9 mouse cellular contexts compared by ENCODE assay signal in the genomic region with DNA sequence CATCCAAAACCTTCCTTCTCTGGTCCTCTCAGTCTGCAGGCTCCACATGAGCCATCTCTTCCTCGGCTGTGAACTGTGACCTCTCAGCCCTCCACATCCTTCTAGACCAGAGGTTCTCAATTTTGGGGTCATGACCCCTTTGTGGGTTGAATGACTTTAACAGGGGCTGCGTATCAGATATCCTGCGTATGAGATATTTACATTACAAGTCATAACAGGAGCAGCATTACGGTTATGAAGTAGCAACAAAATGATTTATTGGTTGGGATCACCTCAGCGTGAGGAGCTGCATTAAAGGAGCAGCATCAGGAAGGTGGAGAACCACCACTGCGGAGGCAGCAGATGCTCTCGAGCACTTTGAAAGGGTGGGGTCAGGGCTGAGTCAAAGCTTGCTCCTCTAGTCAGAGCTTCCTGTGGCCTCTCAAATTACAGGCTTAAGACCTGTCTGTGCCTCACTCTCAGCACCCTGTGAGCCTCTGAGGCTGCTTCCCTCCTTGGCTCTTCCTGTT. TPM values are rescaled to one million over a fixed set of nuclear protein-coding genes. Genes with fewer than 3 reads are reported as not detected.
DNase-seq lines count a peak whose midpoint lies in the region; ATAC-seq and TF ChIP-seq lines count a peak whose summit lies in the region.
"Had no signal": no experiment of that assay in that cellular context is flagged by ENCODE, and none has a peak within 500 bp of the region (broad histone marks: within the 10 kb centered on the region; RNA-seq: fewer than 3 reads in every experiment).

No protein-coding gene starts in this region.

- H3K4me3 ChIP-seq in neural tube, embryonic 15.5 days (replicated peaks) = no peak overlapping the region
- no peak overlapping the region for H3K4me3 ChIP-seq in olfactory bulb, adult 2 months (ENCODE audit: insufficient read depth, low read depth, low read length)
- no peak overlapping the region for H3K4me3 ChIP-seq in heart, embryonic 10.5 days

- H3K27me3 ChIP-seq in neural tube, embryonic 15.5 days (replicated peaks) = no peaks in the 10 kb centered on the region
- no peaks in the 10 kb centered on the region for H3K27me3 ChIP-seq in heart, embryonic 10.5 days (ENCODE audit: insufficient read depth, poor library complexity, severe bottlenecking)

- H3K4me1 ChIP-seq in neural tube, embryonic 15.5 days = no peaks in the 10 kb centered on the region
- H3K4me1 ChIP-seq in olfactory bulb, adult 2 months (ENCODE audit: control insufficient read depth, insufficient read depth, low read length) = peaks cover 20% of the 10 kb centered on the region
- peaks cover 10% of the 10 kb centered on the region for H3K4me1 ChIP-seq in heart, embryonic 10.5 days

- ATAC-seq in neural tube, embryonic 15.5 days (ENCODE audit: low FRiP score) = no peak
- peak; percentile 95 for ATAC-seq in activated CD4-positive, CD25-positive, alpha-beta regulatory T cell, adult 4 months
- ATAC-seq in granulocyte monocyte progenitor cell, adult 5-6 weeks (replicated peaks; ENCODE audit: poor library complexity, severe bottlenecking) = peak; percentile 50; the same call in 1 of the 2 replicates

- no peak for TF ChIP-seq CTCF in olfactory bulb, adult 2 months (IDR thresholded peaks at IDR 0.05; ENCODE audit: insufficient read depth, low read depth, low read length)

- H3K4me2 ChIP-seq in neural tube, embryonic 15.5 days = no peak overlapping the region

- 64% methylated on average over 7 of the region's 7 CpGs for whole genome bisulfite sequencing in neural tube, embryonic 15.5 days
- 54% methylated on average over 7 of the region's 7 CpGs for WGBS in olfactory bulb, adult 2 months
- 51% methylated on average over 7 of the region's 7 CpGs for WGBS in heart, embryonic 10.5 days

- H3K9ac ChIP-seq in neural tube, embryonic 15.5 days (replicated peaks) = no peak overlapping the region

- H3K27ac ChIP-seq in neural tube, embryonic 15.5 days (replicated peaks) = no peak overlapping the region
- peak overlapping the region; percentile 64 for H3K27ac ChIP-seq in olfactory bulb, adult 2 months (ENCODE audit: insufficient read depth, low read depth, low read length)
- H3K27ac ChIP-seq in heart, embryonic 10.5 days = no peak overlapping the region

- no peaks in the 10 kb centered on the region for H3K9me3 ChIP-seq in neural tube, embryonic 15.5 days (replicated peaks)
- H3K9me3 ChIP-seq in heart, embryonic 10.5 days = no peaks in the 10 kb centered on the region

- H3K36me3 ChIP-seq in neural tube, embryonic 15.5 days = peaks cover 96% of the 10 kb centered on the region
- H3K36me3 ChIP-seq in heart, embryonic 10.5 days = peaks cover 92% of the 10 kb centered on the region

- no peak for TF ChIP-seq POLR2A in olfactory bulb, adult 2 months (IDR thresholded peaks at IDR 0.05; ENCODE audit: insufficient read depth, low read depth, low read length)

- peak; percentile 38 for DNase-seq in neural tube, embryonic 10.5 days (ENCODE audit: extremely low spot score, low spot score)
- DNase-seq in testis, postnatal 14 days (ENCODE audit: low spot score) = no peak
- no peak for DNase-seq in heart, embryonic 10.5 days (ENCODE audit: low spot score)
- no peak for DNase-seq in adrenal gland, postnatal 10 days
- DNase-seq: heart, adult 11 months had no signal

RNA-seq across cellular contexts. Expression of a gene that starts 44.4 kb away (rescaled TPM):
- 115 and 117 TPM in 2 replicates for polyA plus RNA-seq in neural tube, embryonic 15.5 days (2015; fragmentation: Nextera tagmentation; extraction: Ambion mirVana)
- 10 to 100 TPM; 33.7 to 38.3 TPM for polyA plus RNA-seq in activated CD4-positive, CD25-positive, alpha-beta regulatory T cell, adult 4 months (2017; shearing (Covaris generic))
- 50.5 and 74.7 TPM in 2 replicates for total RNA-seq in granulocyte monocyte progenitor cell, adult 5-6 weeks (2014; fragmentation: Nextera tagmentation)
- total RNA-seq in granulocyte monocyte progenitor cell, adult 5-6 weeks (2017) = 39.0 and 40.8 TPM in 2 replicates
- polyA plus RNA-seq in olfactory bulb, adult 2 months (2012; ENCODE audit: insufficient read depth, insufficient read length, low replicate concordance, missing spikeins) = not detected in 2 replicates
- polyA plus RNA-seq in heart, embryonic 10.5 days (2016; fragmentation: Nextera tagmentation; extraction: Ambion mirVana) = 71.9 and 80.3 TPM in 2 replicates
- total RNA-seq in adrenal gland, postnatal 10 days (2021) = 10 to 100 TPM; 52.3 TPM

RNA-seq across cellular contexts. Expression of a gene that starts 56.7 kb away (rescaled TPM):
- 56.6 and 59.4 TPM in 2 replicates for polyA plus RNA-seq in neural tube, embryonic 15.5 days (2015; fragmentation: Nextera tagmentation; extraction: Ambion mirVana)
- 10 to 100 TPM; 27.0 to 30.4 TPM for polyA plus RNA-seq in activated CD4-positive, CD25-positive, alpha-beta regulatory T cell, adult 4 months (2017; shearing (Covaris generic))
- total RNA-seq in granulocyte monocyte progenitor cell, adult 5-6 weeks (2014; fragmentation: Nextera tagmentation) = 35.8 and 39.4 TPM in 2 replicates
- total RNA-seq in granulocyte monocyte progenitor cell, adult 5-6 weeks (2017) = 74.6 and 75.1 TPM in 2 replicates
- not detected in 2 replicates for polyA plus RNA-seq in olfactory bulb, adult 2 months (2012; ENCODE audit: insufficient read depth, insufficient read length, low replicate concordance, missing spikeins)
- 47.3 and 50.7 TPM in 2 replicates for polyA plus RNA-seq in heart, embryonic 10.5 days (2016; fragmentation: Nextera tagmentation; extraction: Ambion mirVana)
- 10 to 100 TPM; 31.0 to 32.1 TPM for total RNA-seq in adrenal gland, postnatal 10 days (2021)
